8 mouse cellular contexts compared by ENCODE assay signal in genomic region chr4:66025393-66026062, GRCm38 (mm10).
DNase-seq lines count a peak whose midpoint lies in the region; ATAC-seq and TF ChIP-seq lines count a peak whose summit lies in the region.

No protein-coding gene starts in this region.

- no peak for ATAC-seq in kidney, embryonic 16.5 days (ENCODE audit: low FRiP score, low TSS enrichment)
- 0 out of 2 replicates have a peak, but pooled peaks have one; percentile 40 for ATAC-seq in hindbrain, embryonic 12.5 days (ENCODE audit: low FRiP score)
- ATAC-seq in stomach, postnatal 0 days (ENCODE audit: low FRiP score, low TSS enrichment) = no peak; the same call in 1 of the 2 replicates

- intact Hi-C loops in gastrocnemius, adult 2 months (cut with DNase I) = no loop called here

- no peak overlapping the region for H3K4me2 ChIP-seq in kidney, embryonic 16.5 days (replicated peaks; ENCODE audit: low read depth, low read length)
- H3K4me2 ChIP-seq in hindbrain, embryonic 12.5 days (replicated peaks) = 0 out of 2 replicates have a peak overlapping the region, but pooled peaks have one; percentile 3
- H3K4me2 ChIP-seq in stomach, postnatal 0 days (replicated peaks; ENCODE audit: low read depth) = 0 out of 2 replicates have a peak overlapping the region, but pooled peaks have one; percentile 2

- DNase-seq in kidney, postnatal 10 days = peak; percentile 8
- peak; percentile 32 to 43 for DNase-seq in cerebellum, postnatal 36 days
- DNase-seq in gastrocnemius, adult 2 months = peak; percentile 52
- peak; percentile 32 for DNase-seq in lung, postnatal 36 days
- DNase-seq in stomach, postnatal 0 days (ENCODE audit: low spot score) = no peak
- no peak for DNase-seq in urinary bladder, postnatal 25 days (ENCODE audit: low spot score)

- TF ChIP-seq CTCF in gastrocnemius, adult 2 months (IDR thresholded peaks at IDR 0.05) = no peak
- no peak for TF ChIP-seq CTCF in stomach, postnatal 0 days (IDR thresholded peaks at IDR 0.05; ENCODE audit: low read depth)

- H3K9me3 ChIP-seq in kidney, embryonic 16.5 days (ENCODE audit: low read length) = no peaks in the 10 kb centered on the region
- no peaks in the 10 kb centered on the region for H3K9me3 ChIP-seq in hindbrain, embryonic 12.5 days (replicated peaks)
- H3K9me3 ChIP-seq in stomach, postnatal 0 days (ENCODE audit: control insufficient read depth, low read length) = no peaks in the 10 kb centered on the region

- no peak for TF ChIP-seq EP300 in stomach, postnatal 0 days (optimal IDR thresholded peaks at IDR 0.05)

- 32% methylated on average over 8 of the region's 8 CpGs for WGBS in kidney, embryonic 16.5 days
- WGBS in hindbrain, embryonic 12.5 days = 20% methylated on average over 8 of the region's 8 CpGs
- WGBS in stomach, postnatal 0 days = 27% methylated on average over 8 of the region's 8 CpGs

- H3K4me1 ChIP-seq in kidney, embryonic 16.5 days (ENCODE audit: insufficient read depth, low read length) = 0 out of 2 replicates have a peak, but pooled peaks cover 4% of the 10 kb centered on the region
- H3K4me1 ChIP-seq in hindbrain, embryonic 12.5 days = peaks cover 6% of the 10 kb centered on the region
- no peaks in the 10 kb centered on the region for H3K4me1 ChIP-seq in stomach, postnatal 0 days (replicated peaks; ENCODE audit: control insufficient read depth, insufficient read depth)

- no peaks in the 10 kb centered on the region for H3K27me3 ChIP-seq in kidney, embryonic 16.5 days (ENCODE audit: insufficient read depth, low read length)
- H3K27me3 ChIP-seq in hindbrain, embryonic 12.5 days = no peaks in the 10 kb centered on the region
- H3K27me3 ChIP-seq in stomach, postnatal 0 days (ENCODE audit: control insufficient read depth, insufficient read depth, low read length) = no peaks in the 10 kb centered on the region

- H3K4me3 ChIP-seq in kidney, embryonic 16.5 days (ENCODE audit: low read length) = no peak overlapping the region
- peak overlapping the region; percentile 58 for H3K4me3 ChIP-seq in gastrocnemius, adult 2 months
- no peak overlapping the region for H3K4me3 ChIP-seq in hindbrain, embryonic 12.5 days
- no peak overlapping the region for H3K4me3 ChIP-seq in stomach, postnatal 0 days (ENCODE audit: low read depth, low read length)

- no peak overlapping the region for H3K9ac ChIP-seq in kidney, embryonic 16.5 days (replicated peaks; ENCODE audit: low read length)
- no peak overlapping the region for H3K9ac ChIP-seq in hindbrain, embryonic 12.5 days
- H3K9ac ChIP-seq in stomach, postnatal 0 days (ENCODE audit: low read length) = no peak overlapping the region

- H3K27ac ChIP-seq in kidney, embryonic 16.5 days (ENCODE audit: low read length) = no peak overlapping the region
- peak overlapping the region; percentile 84 for H3K27ac ChIP-seq in gastrocnemius, adult 2 months
- H3K27ac ChIP-seq in hindbrain, embryonic 12.5 days = no peak overlapping the region
- H3K27ac ChIP-seq in stomach, postnatal 0 days (replicated peaks) = no peak overlapping the region

- H3K36me3 ChIP-seq in kidney, embryonic 16.5 days (ENCODE audit: insufficient read depth, low read length) = no peaks in the 10 kb centered on the region
- no peaks in the 10 kb centered on the region for H3K36me3 ChIP-seq in hindbrain, embryonic 12.5 days
- no peaks in the 10 kb centered on the region for H3K36me3 ChIP-seq in stomach, postnatal 0 days (ENCODE audit: control insufficient read depth, insufficient read depth, low read length)

Comparison
In these comparisons a context has a peak if more than half of its experiments do, and no peak if none do; other contexts are left out.
1. DNase-seq: peak in kidney, postnatal 10 days (single experiment), cerebellum, postnatal 36 days (2 of 2), gastrocnemius, adult 2 months (single experiment) and lung, postnatal 36 days (single experiment); none in stomach, postnatal 0 days (single experiment) and urinary bladder, postnatal 25 days (single experiment).